Mouse (Mus musculus): ENCODE results near the gene Morn1. TPM values are rescaled to one million over a fixed set of nuclear protein-coding genes. Genes with fewer than 3 reads are reported as not detected.

Morn1 gene
- polyA plus RNA-seq, 1 experiment = 0.21 TPM

DNA sequence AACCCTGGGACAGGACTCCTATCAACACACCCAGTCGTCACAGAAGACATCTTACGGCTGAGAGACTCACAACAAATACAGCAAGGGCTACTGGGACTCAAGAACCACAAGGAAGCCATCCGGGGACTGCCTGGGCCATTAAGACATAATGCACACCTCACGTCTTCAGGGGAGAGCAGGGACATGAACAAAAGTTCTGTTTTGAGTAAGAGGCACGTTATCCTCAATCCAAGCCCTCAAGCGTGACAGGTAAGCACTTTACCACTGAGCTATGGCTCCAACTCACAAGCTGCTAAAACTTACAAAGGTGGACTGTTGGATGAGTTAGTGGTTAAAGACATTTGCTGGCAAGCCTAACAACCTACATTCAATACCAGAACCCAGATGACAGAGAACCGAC lies 96.8 kb downstream of the Morn1 start:
- Histone ChIP-seq H3K27me3 (ENCODE audit: control insufficient read depth) (no peaks in the 10 kb centered on the region), H3K36me3 (ENCODE audit: control insufficient read depth) (no peaks in the 10 kb centered on the region), H3K9me3 (ENCODE audit: control insufficient read depth, low read length) (no peaks in the 10 kb centered on the region), H3K4me1 (ENCODE audit: control insufficient read depth) (peaks cover 5% of the 10 kb centered on the region), H3K4me3 (replicated peaks) (no peak overlapping the region)
- no peak for TF ChIP-seq GATA1 (IDR thresholded peaks at IDR 0.05; ENCODE audit: low read length)

DNA sequence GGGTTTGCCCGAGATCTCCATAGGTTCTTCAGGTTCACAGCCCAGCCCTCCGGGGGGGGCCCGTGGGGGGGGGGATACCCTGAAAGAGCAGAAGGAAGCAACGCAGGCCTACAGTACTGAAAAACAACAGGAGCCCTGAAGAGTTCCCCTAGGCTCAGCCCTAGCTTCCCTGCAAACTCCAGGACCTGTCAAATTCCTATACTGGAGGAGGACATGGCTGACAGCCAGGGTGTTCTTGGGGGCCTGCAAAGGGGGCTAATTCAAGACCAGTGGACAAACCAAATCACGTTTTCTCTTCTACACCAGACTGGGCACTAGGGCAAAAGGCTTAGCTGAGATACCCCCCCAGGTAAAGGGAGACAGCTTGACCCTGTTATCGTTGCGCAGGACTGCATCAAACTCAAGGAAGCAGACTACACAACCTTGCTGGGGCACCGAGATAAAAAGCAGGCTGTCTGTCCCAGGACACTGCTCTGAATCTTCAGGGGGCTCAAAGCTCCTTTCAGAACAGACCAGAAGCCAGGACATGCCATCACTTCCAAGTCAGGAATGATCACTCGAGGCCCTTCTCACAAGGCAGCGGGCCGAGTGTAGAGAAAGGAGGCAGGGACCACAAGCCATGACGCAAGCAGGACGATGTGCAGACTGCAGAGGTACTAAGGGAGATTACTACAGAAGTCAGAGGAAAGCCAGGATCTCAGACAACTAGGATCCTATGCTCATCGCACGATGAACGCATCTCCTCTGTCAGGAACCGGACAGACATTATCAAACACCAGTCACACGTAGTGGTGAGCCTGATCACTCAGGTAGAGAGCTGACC lies 98.1 kb downstream of the Morn1 start:
- TF ChIP-seq GATA1 (IDR thresholded peaks at IDR 0.05; ENCODE audit: low read length) (no peak), TAL1 (IDR thresholded peaks at IDR 0.05; ENCODE audit: low read length) (no peak)
- Histone ChIP-seq H3K36me3 (ENCODE audit: control insufficient read depth) (no peaks in the 10 kb centered on the region), H3K4me1 (ENCODE audit: control insufficient read depth) (peaks cover 4% of the 10 kb centered on the region; the same call in 1 of the 2 replicates), H3K9me3 (ENCODE audit: control insufficient read depth, low read length) (no peaks in the 10 kb centered on the region), H3K4me3 (replicated peaks) (no peak overlapping the region), H3K27me3 (ENCODE audit: control insufficient read depth) (no peaks in the 10 kb centered on the region)

DNA sequence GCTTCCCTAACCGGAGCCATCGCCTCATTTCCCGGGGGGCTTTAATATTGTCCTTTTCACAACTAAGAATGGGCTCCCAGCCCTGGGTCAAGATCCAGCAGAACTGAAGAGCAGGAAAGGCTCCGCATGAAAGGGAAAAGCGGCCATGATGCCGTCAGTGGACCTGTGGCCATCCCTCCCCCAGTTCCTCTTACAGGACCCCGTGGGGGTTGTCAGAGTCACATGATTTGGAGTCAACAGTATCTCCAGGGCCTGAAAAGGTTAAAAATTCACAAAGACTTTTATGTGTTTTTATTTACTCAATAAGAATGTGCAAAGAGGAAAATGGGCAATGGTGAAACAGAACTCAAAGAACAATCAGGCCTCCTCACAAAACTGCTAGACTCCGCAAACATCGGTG lies 99.5 kb downstream of the Morn1 start:
- TF ChIP-seq GATA1 (IDR thresholded peaks at IDR 0.05; ENCODE audit: low read length) (no peak), TAL1 (IDR thresholded peaks at IDR 0.05; ENCODE audit: low read length) (no peak)
- H3K4me3 ChIP-seq (replicated peaks) = no peak overlapping the region
- no peaks in the 10 kb centered on the region for H3K36me3 ChIP-seq (ENCODE audit: control insufficient read depth)
- H3K9me3 ChIP-seq (ENCODE audit: control insufficient read depth, low read length) = no peaks in the 10 kb centered on the region
- H3K27me3 ChIP-seq (ENCODE audit: control insufficient read depth) = no peaks in the 10 kb centered on the region
- peaks cover 4% of the 10 kb centered on the region; the same call in 1 of the 2 replicates for H3K4me1 ChIP-seq (ENCODE audit: control insufficient read depth)

DNA sequence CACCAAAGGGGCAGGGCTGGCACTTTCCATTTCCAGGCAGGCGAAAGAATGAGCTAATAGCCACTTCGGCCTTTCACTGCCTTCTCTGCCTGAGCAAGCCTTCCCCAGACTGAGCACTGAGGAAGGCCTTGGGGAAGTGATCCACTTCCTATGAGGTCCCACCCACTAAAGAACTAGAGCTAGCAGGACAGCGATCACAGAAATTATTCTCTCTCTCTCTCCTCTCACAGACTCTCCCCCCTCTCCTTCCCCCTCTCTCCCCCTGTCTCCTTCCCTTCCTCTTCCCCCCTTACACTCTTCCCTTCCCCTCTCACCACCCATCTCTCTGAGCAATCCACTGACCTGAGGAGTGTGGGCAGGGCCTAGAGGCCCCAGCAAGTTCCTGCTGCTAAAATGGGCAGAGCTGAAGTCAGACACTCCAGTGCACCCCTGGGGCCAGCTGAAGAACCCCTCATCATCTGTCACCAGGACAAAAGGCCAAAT lies 100.9 kb downstream of the Morn1 start:
- H3K9me3 ChIP-seq (ENCODE audit: control insufficient read depth, low read length) = no peaks in the 10 kb centered on the region
- no peak for TF ChIP-seq TAL1 (IDR thresholded peaks at IDR 0.05; ENCODE audit: low read length)
- no peak for TF ChIP-seq GATA1 (IDR thresholded peaks at IDR 0.05; ENCODE audit: low read length)
- H3K36me3 ChIP-seq (ENCODE audit: control insufficient read depth) = no peaks in the 10 kb centered on the region
- peaks cover 4% of the 10 kb centered on the region; the same call in 1 of the 2 replicates for H3K4me1 ChIP-seq (ENCODE audit: control insufficient read depth)
- H3K4me3 ChIP-seq (replicated peaks) = no peak overlapping the region
- no peaks in the 10 kb centered on the region for H3K27me3 ChIP-seq (ENCODE audit: control insufficient read depth)

DNA sequence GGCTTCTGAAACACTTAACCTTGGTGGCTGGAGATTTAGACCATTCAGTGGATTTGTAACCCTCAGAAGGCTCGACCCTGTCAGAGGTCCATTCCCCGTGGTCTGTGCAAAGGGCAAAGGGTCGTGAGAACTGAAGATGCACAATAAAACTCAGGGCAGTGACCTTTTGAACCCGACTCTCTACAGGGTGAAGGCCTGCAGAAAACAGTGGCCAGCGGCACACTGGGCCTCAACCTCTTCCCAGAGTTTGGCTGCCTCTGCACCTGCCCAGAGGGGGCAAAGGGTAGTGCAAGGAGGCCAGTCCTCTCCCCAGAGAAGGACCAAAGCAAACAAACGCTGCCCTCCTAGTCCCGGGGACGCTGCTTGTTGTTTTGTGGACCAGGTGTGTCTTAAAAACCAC lies 102.0 kb downstream of the Morn1 start:
- no peaks in the 10 kb centered on the region for H3K9me3 ChIP-seq (ENCODE audit: control insufficient read depth, low read length)
- TF ChIP-seq TAL1 (IDR thresholded peaks at IDR 0.05; ENCODE audit: low read length) (no peak), GATA1 (IDR thresholded peaks at IDR 0.05; ENCODE audit: low read length) (no peak)
- no peaks in the 10 kb centered on the region for H3K27me3 ChIP-seq (ENCODE audit: control insufficient read depth)
- no peak overlapping the region for H3K4me3 ChIP-seq (replicated peaks)
- peaks cover under 1% of the 10 kb centered on the region; the same call in 1 of the 2 replicates for H3K36me3 ChIP-seq (ENCODE audit: control insufficient read depth)
- peaks cover 4% of the 10 kb centered on the region; the same call in 1 of the 2 replicates for H3K4me1 ChIP-seq (ENCODE audit: control insufficient read depth)

DNA sequence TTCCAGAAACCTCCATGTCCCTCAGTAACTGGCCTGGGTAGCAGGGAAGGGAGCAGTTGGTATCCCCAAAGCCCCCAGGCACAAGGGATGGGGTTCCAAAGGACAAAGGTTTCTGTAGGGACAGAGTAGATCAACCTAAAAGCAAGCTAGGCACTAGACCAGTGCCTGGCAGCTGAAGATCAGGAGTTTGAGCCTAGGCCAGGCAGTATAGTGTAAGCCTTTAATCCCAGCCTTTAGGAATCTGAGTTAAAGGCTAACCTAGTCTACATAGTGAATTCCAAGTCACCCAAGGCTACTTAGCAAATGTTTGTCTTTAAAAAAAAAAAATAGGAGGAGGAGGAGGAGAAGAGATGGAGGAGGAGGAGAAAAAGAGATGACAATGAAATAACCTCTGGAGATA lies 102.4 kb downstream of the Morn1 start:
- peaks cover 2% of the 10 kb centered on the region; the same call in 1 of the 2 replicates for H3K36me3 ChIP-seq (ENCODE audit: control insufficient read depth)
- no peaks in the 10 kb centered on the region for H3K27me3 ChIP-seq (ENCODE audit: control insufficient read depth)
- no peak for TF ChIP-seq TAL1 (IDR thresholded peaks at IDR 0.05; ENCODE audit: low read length)
- no peak for TF ChIP-seq GATA1 (IDR thresholded peaks at IDR 0.05; ENCODE audit: low read length)
- no peaks in the 10 kb centered on the region for H3K9me3 ChIP-seq (ENCODE audit: control insufficient read depth, low read length)
- no peak overlapping the region for H3K4me3 ChIP-seq (replicated peaks)
- peaks cover 4% of the 10 kb centered on the region; the same call in 1 of the 2 replicates for H3K4me1 ChIP-seq (ENCODE audit: control insufficient read depth)

DNA sequence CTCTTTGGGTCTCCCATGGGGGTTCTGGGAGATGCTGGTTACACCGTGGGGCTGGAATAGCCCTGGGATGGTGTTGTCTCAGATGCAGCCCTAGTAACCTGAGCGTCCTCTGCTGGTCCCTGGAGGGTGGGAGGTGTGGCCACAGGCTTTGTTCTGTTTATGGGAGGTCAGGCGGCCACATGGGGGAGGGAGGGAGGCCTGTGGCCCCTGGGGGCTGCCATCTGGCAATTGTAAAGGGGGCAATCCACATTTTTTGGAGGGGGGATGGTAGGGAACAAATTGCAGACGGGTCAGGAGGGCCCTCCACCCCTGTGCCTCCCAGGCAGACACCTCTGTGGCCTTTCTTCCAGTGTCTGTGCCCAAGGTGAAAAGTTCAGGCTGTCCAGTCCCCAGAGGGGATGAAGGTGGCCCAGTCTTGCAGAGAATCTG lies 103.3 kb downstream of the Morn1 start:
- Histone ChIP-seq H3K27me3 (ENCODE audit: control insufficient read depth) (no peaks in the 10 kb centered on the region), H3K4me3 (replicated peaks) (no peak overlapping the region), H3K9me3 (ENCODE audit: control insufficient read depth, low read length) (no peaks in the 10 kb centered on the region), H3K36me3 (ENCODE audit: control insufficient read depth) (peaks cover 2% of the 10 kb centered on the region; the same call in 1 of the 2 replicates), H3K4me1 (ENCODE audit: control insufficient read depth) (peaks cover 1% of the 10 kb centered on the region; the same call in 1 of the 2 replicates)
- TF ChIP-seq GATA1 (IDR thresholded peaks at IDR 0.05; ENCODE audit: low read length) (no peak), TAL1 (IDR thresholded peaks at IDR 0.05; ENCODE audit: low read length) (no peak)

DNA sequence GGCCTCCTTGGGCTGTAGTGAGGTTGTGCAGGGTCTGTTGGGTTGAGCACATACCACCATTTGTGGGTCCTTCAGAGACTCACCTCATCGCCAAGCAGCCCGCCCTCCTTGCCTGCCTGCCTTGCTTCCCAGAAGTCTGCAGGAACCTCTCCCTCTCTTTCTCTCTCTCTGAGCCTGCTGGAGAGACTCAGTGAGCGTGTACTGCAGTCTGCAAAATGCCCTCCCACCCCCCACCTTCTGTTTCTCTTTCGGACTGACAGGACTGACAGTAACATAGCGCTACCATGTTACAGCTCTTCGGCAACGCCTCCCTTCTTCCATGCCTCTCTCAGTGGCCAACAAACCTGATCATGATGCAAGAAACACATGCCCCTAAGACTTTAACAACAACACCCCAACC lies 103.9 kb downstream of the Morn1 start:
- Histone ChIP-seq H3K27me3 (ENCODE audit: control insufficient read depth) (no peaks in the 10 kb centered on the region), H3K4me3 (replicated peaks) (no peak overlapping the region), H3K36me3 (ENCODE audit: control insufficient read depth) (peaks cover 2% of the 10 kb centered on the region; the same call in 1 of the 2 replicates), H3K4me1 (ENCODE audit: control insufficient read depth) (no peaks in the 10 kb centered on the region; the same call in 1 of the 2 replicates), H3K9me3 (ENCODE audit: control insufficient read depth, low read length) (no peaks in the 10 kb centered on the region)
- TF ChIP-seq TAL1 (IDR thresholded peaks at IDR 0.05; ENCODE audit: low read length) = no peak
- TF ChIP-seq GATA1 (IDR thresholded peaks at IDR 0.05; ENCODE audit: low read length) = no peak

Other genes starting within 250 kb of the Morn1 start
- gene Ttc34, start 249.1 kb upstream of the Morn1 start, polyA plus RNA-seq (2012) = not detected in 2 replicates
- 0.17 and 0.27 TPM in 2 replicates for gene Mmel1, start 217.0 kb upstream of the Morn1 start, polyA plus RNA-seq (2012)
- 0.21 and 0.47 TPM in 2 replicates for gene Fam213b, start 187.4 kb upstream of the Morn1 start, polyA plus RNA-seq (2012)
- 12.5 and 19.4 TPM in 2 replicates for gene Tnfrsf14, start 158.0 kb upstream of the Morn1 start, polyA plus RNA-seq (2012)
- not detected in 2 replicates for gene Hes5, start 125.7 kb upstream of the Morn1 start, polyA plus RNA-seq (2012)
- gene Pank4, start 122.5 kb upstream of the Morn1 start, polyA plus RNA-seq (2012) = 4.1 and 5.6 TPM in 2 replicates
- gene Plch2, start 29.8 kb upstream of the Morn1 start, polyA plus RNA-seq (2012) = not detected in 2 replicates
- gene Pex10, start 19.6 kb upstream of the Morn1 start, polyA plus RNA-seq (2012) = 0.84 and 0.97 TPM in 2 replicates
- 3.1 and 3.5 TPM in 2 replicates for gene Rer1, start 195 bp upstream of the Morn1 start, polyA plus RNA-seq (2012)
- gene Ski, start 136.0 kb downstream of the Morn1 start, polyA plus RNA-seq (2012) = 0.43 and 0.57 TPM in 2 replicates
- gene Faap20, start 163.2 kb downstream of the Morn1 start, polyA plus RNA-seq (2012) = 0.51 and 0.61 TPM in 2 replicates

All from erythroblast, embryonic 14.5 days (primary cell).